Mouse (Mus musculus): ENCODE results near the gene Fndc3b. TPM values are rescaled to one million over a fixed set of nuclear protein-coding genes. Genes with fewer than 3 reads are reported as not detected.

Fndc3b gene
- polyA plus RNA-seq, 1 experiment from 2014 or later: 22.4 TPM

GRCm38 (mm10) chr3:27592728-27593484, 118.2 kb downstream of the Fndc3b start:
- H3K36me3 ChIP-seq: no peaks in the 10 kb centered on the region
- no peak overlapping the region for H3K4me2 ChIP-seq (replicated peaks)
- no peak for ATAC-seq (ENCODE audit: low FRiP score)
- no peak overlapping the region for H3K4me3 ChIP-seq
- no peaks in the 10 kb centered on the region for H3K27me3 ChIP-seq
- 84% methylated on average over 11 of the region's 11 CpGs for WGBS
- no peak overlapping the region for H3K27ac ChIP-seq
- H3K9ac ChIP-seq: no peak overlapping the region
- H3K4me1 ChIP-seq: no peaks in the 10 kb centered on the region
- H3K9me3 ChIP-seq (replicated peaks): no peaks in the 10 kb centered on the region

- WGBS: 85% methylated on average over 11 of the region's 11 CpGs
- Histone ChIP-seq H3K9ac (no peak overlapping the region), H3K27ac (no peak overlapping the region), H3K4me1 (no peaks in the 10 kb centered on the region), H3K9me3 (replicated peaks) (no peaks in the 10 kb centered on the region), H3K27me3 (no peaks in the 10 kb centered on the region), H3K4me2 (replicated peaks) (no peak overlapping the region), H3K36me3 (no peaks in the 10 kb centered on the region), H3K4me3 (no peak overlapping the region)
- no peak for ATAC-seq (ENCODE audit: low FRiP score)
These were observed 120.3 kb downstream of the Fndc3b start for GRCm38 (mm10) chr3:27590823-27591222.

GRCm38 (mm10) chr3:27589305-27589704, 121.8 kb downstream of the Fndc3b start:
- ATAC-seq (ENCODE audit: low FRiP score): no peak
- Histone ChIP-seq H3K4me3 (no peak overlapping the region), H3K4me1 (0 out of 2 replicates have a peak, but pooled peaks cover 4% of the 10 kb centered on the region), H3K9ac (no peak overlapping the region), H3K27me3 (no peaks in the 10 kb centered on the region), H3K36me3 (no peaks in the 10 kb centered on the region), H3K27ac (no peak overlapping the region), H3K9me3 (replicated peaks) (no peaks in the 10 kb centered on the region), H3K4me2 (replicated peaks) (no peak overlapping the region)
- 87% methylated on average over 3 of the region's 3 CpGs for WGBS

GRCm38 (mm10) chr3:27588604-27589003, 122.5 kb downstream of the Fndc3b start:
- H3K4me1 ChIP-seq: 0 out of 2 replicates have a peak, but pooled peaks cover 4% of the 10 kb centered on the region
- no peak overlapping the region for H3K4me3 ChIP-seq
- H3K9me3 ChIP-seq (replicated peaks): no peaks in the 10 kb centered on the region
- no peak for ATAC-seq (ENCODE audit: low FRiP score)
- H3K9ac ChIP-seq: no peak overlapping the region
- no peak overlapping the region for H3K27ac ChIP-seq
- no peak overlapping the region for H3K4me2 ChIP-seq (replicated peaks)
- 95% methylated on average over 11 of the region's 11 CpGs for WGBS
- no peaks in the 10 kb centered on the region for H3K27me3 ChIP-seq
- no peaks in the 10 kb centered on the region for H3K36me3 ChIP-seq

- Histone ChIP-seq H3K36me3 (no peaks in the 10 kb centered on the region), H3K27ac (no peak overlapping the region), H3K4me1 (0 out of 2 replicates have a peak, but pooled peaks cover 8% of the 10 kb centered on the region), H3K9ac (no peak overlapping the region), H3K4me3 (no peak overlapping the region), H3K27me3 (no peaks in the 10 kb centered on the region), H3K9me3 (replicated peaks) (no peaks in the 10 kb centered on the region), H3K4me2 (replicated peaks) (no peak overlapping the region)
- WGBS: 53% methylated on average over 11 of the region's 11 CpGs
- no peak for ATAC-seq (ENCODE audit: low FRiP score)
These were observed 126.2 kb downstream of the Fndc3b start for GRCm38 (mm10) chr3:27584607-27585605.

GRCm38 (mm10) chr3:27581931-27582840, 128.9 kb downstream of the Fndc3b start:
- H3K27ac ChIP-seq: no peak overlapping the region
- no peaks in the 10 kb centered on the region for H3K36me3 ChIP-seq
- H3K9me3 ChIP-seq (replicated peaks): no peaks in the 10 kb centered on the region
- H3K27me3 ChIP-seq: no peaks in the 10 kb centered on the region
- no peak overlapping the region for H3K4me3 ChIP-seq
- 78% methylated on average over 6 of the region's 6 CpGs for WGBS
- H3K9ac ChIP-seq: no peak overlapping the region
- ATAC-seq (ENCODE audit: low FRiP score): no peak
- H3K4me2 ChIP-seq (replicated peaks): no peak overlapping the region
- peaks cover 16% of the 10 kb centered on the region for H3K4me1 ChIP-seq

- Histone ChIP-seq H3K9me3 (replicated peaks) (no peaks in the 10 kb centered on the region), H3K4me2 (replicated peaks) (no peak overlapping the region), H3K27me3 (no peaks in the 10 kb centered on the region), H3K4me3 (no peak overlapping the region), H3K36me3 (no peaks in the 10 kb centered on the region), H3K27ac (no peak overlapping the region), H3K4me1 (peaks cover 16% of the 10 kb centered on the region), H3K9ac (no peak overlapping the region)
- ATAC-seq (ENCODE audit: low FRiP score): no peak
- WGBS: 92% methylated on average over 8 of the region's 8 CpGs
These were observed 130.2 kb downstream of the Fndc3b start for GRCm38 (mm10) chr3:27580956-27581355.

- Histone ChIP-seq H3K9me3 (replicated peaks) (no peaks in the 10 kb centered on the region), H3K36me3 (no peaks in the 10 kb centered on the region), H3K4me2 (replicated peaks) (no peak overlapping the region), H3K27ac (peak overlapping the region; percentile 26; the same call in 1 of the 2 replicates), H3K4me3 (no peak overlapping the region), H3K27me3 (no peaks in the 10 kb centered on the region), H3K9ac (no peak overlapping the region), H3K4me1 (peaks cover 15% of the 10 kb centered on the region)
- no peak; the same call in 1 of the 2 replicates for ATAC-seq (ENCODE audit: low FRiP score)
- WGBS: 25% methylated on average over 7 of the region's 7 CpGs
These were observed 131.1 kb downstream of the Fndc3b start for GRCm38 (mm10) chr3:27579894-27580613.

- H3K4me2 ChIP-seq (replicated peaks): no peak overlapping the region
- no peak overlapping the region for H3K4me3 ChIP-seq
- H3K27ac ChIP-seq: peak overlapping the region; percentile 26
- peaks cover 17% of the 10 kb centered on the region for H3K4me1 ChIP-seq
- no peaks in the 10 kb centered on the region for H3K27me3 ChIP-seq
- H3K9ac ChIP-seq: no peak overlapping the region
- ATAC-seq (ENCODE audit: low FRiP score): no peak
- no peaks in the 10 kb centered on the region for H3K36me3 ChIP-seq
- WGBS: 28% methylated on average over 8 of the region's 8 CpGs
- no peaks in the 10 kb centered on the region for H3K9me3 ChIP-seq (replicated peaks)
These were observed 131.9 kb downstream of the Fndc3b start for GRCm38 (mm10) chr3:27579229-27579628.

- H3K4me1 ChIP-seq: peaks cover 33% of the 10 kb centered on the region
- ATAC-seq (ENCODE audit: low FRiP score): no peak
- no peak overlapping the region for H3K27ac ChIP-seq
These were observed 133.6 kb downstream of the Fndc3b start for GRCm38 (mm10) chr3:27577349-27578025.

GRCm38 (mm10) chr3:27574241-27574640, 136.9 kb downstream of the Fndc3b start:
- Histone ChIP-seq H3K27me3 (no peaks in the 10 kb centered on the region), H3K4me3 (no peak overlapping the region), H3K9ac (no peak overlapping the region), H3K4me1 (peaks cover 26% of the 10 kb centered on the region), H3K4me2 (replicated peaks) (no peak overlapping the region), H3K36me3 (no peaks in the 10 kb centered on the region), H3K9me3 (replicated peaks) (no peaks in the 10 kb centered on the region), H3K27ac (peak overlapping the region; percentile 79)
- WGBS: 80% methylated on average over 9 of the region's 9 CpGs
- ATAC-seq (ENCODE audit: low FRiP score): no peak

More at GRCm38 (mm10) chr3:27577349-27578025, 133.6 kb downstream of the Fndc3b start:
- Histone ChIP-seq H3K27me3 (no peaks in the 10 kb centered on the region), H3K4me3 (no peak overlapping the region), H3K36me3 (no peaks in the 10 kb centered on the region), H3K9ac (no peak overlapping the region), H3K9me3 (replicated peaks) (no peaks in the 10 kb centered on the region), H3K4me2 (replicated peaks) (no peak overlapping the region)
- WGBS: 88% methylated on average over 10 of the region's 10 CpGs

Measured in hindbrain, embryonic 12.5 days (tissue).